Mouse (Mus musculus) heart, postnatal 25 days (tissue): Measurements from ENCODE around the gene S100a3. TPM values are rescaled to one million over a fixed set of nuclear protein-coding genes. Genes with fewer than 3 reads are reported as not detected.

Source experiments
- DNase-seq: peaks from one replicate; pipeline ENCODE4 v3.0.0; 2022; ENCODE audit warnings: low spot score
- intact Hi-C: fragments of 180-260 bp; cut with DNase I; formaldehyde crosslinking; loops from one replicate; pipeline ENCODE4 v1.15.1; 2025
- total RNA-seq, 2 experiments: library from RNA; stranded (reverse); gene quantifications; 2 replicates each; pipeline ENCODE4 v1.2.3; 2021

The S100a3 gene
- total RNA-seq, 2 experiments from 2014 or later = not detected

DNA sequence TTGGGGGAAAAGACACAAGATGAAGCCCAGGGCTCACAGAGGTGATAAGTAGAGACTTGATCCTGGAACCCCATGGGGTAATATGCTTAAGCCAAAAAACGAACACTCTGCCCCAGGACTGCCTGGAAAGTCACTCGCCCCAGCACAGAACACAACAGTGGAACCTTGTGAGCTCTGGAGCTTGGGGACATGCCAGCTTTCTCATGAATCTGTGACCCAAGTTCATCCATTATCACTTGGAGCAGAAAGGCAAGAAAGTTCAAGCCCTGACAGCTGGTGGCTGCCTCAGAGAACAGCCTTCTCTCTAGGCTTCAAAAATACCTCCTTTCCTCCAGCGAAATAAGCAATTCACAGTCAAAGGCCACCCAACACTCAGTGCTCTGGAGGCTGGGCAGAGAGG, 39.0 kb downstream of the S100a3 start:
- DNase-seq = no peak
- intact Hi-C loops = no loop called here

- intact Hi-C loops = no loop called here
- no peak for DNase-seq
These were observed 39.7 kb downstream of the S100a3 start for GRCm38 (mm10) chr3:90600036-90600435.

GRCm38 (mm10) chr3:90600458-90601195, 40.2 kb downstream of the S100a3 start:
- intact Hi-C loops = no loop called here

DNA sequence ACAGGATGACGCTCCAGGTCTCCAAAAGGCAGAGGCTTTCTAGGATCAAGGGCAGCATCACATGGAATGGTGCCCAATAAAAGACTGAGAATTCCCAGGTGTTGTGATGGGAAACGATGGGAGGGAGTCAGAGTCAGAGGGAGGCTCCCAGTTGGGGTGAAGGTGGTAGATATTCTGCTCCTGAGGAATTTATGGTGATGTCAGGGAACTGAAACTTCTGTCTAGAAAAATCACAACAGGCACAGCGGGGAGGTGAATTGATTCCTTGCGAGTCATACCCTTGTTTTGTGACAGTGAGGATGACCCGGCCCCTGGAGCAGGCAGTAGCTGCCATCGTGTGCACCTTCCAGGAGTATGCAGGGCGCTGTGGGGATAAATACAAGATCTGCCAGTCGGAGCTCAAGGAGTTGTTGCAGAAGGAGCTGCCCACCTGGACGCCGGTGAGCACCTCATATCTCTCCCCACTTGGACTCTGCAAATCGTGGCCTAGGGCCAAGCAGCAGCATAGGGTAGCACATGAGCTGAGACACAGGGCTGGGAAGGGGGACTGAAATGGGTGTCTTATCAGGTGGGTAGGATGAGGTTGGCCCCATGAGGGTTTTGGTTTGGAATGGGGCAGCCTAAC, 41.2 kb downstream of the S100a3 start, which contains the start of gene Gm42674:
Gm42674 (plus strand) TSS at position 419 of the 625 bp plus-strand sequence.
- intact Hi-C loops = no loop called here
- DNase-seq = no peak

More at GRCm38 (mm10) chr3:90600458-90601195, 40.2 kb downstream of the S100a3 start:
- no peak for DNase-seq

DNA sequence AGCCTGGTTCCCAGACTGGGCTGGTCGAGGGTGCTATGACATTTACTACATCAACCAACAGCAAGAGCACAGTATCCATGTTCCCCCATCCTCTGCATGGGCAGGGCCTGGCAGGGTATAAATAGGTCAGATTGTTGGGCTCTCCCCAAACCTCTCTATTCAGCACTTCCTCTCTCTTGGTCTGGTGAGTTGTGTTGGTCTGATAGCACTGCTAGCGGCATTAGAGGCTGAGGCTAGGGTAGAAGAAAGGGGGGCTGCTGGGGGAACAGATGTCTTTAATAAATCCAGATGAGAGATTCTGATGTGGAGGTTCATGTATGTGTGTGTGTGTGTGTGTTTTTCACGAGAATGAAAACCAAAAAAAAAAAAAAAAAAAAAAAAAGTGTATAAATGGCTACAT, 43.2 kb downstream of the S100a3 start, which contains the start of gene S100a4:
S100a4 (plus strand) TSS at position 149 of the 400 bp plus-strand sequence.
- DNase-seq = no peak
- intact Hi-C loops = no loop called here

GRCm38 (mm10) chr3:90604416-90604815, 44.0 kb downstream of the S100a3 start:
- peak; percentile 86 for DNase-seq
- intact Hi-C loops = no loop called here

DNA sequence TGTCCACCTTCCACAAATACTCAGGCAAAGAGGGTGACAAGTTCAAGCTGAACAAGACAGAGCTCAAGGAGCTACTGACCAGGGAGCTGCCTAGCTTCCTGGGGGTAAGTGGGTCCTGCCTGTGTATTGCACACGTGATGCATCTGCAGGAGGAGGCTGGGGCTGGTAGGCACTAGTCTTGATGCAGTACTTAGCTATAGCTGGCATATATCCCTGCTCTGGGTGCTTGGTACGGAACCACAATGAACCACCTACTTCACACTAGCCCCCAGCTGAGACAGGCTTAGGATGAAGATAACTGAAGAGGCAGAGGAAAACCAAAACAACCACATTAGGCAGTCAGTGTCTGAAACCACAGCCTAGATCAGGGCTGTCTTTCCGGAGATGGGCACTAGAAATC, 44.7 kb downstream of the S100a3 start:
- intact Hi-C loops = no loop called here
- no peak for DNase-seq

DNA sequence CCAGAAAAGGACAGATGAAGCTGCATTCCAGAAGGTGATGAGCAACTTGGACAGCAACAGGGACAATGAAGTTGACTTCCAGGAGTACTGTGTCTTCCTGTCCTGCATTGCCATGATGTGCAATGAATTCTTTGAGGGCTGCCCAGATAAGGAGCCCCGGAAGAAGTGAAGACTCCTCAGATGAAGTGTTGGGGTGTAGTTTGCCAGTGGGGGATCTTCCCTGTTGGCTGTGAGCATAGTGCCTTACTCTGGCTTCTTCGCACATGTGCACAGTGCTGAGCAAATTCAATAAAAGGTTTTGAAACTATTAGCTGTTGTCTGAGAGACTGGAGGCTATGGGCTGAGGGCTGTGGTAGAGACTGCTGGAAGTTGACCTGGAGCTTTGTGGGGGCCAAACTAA, 45.4 kb downstream of the S100a3 start:
- intact Hi-C loops = no loop called here
- no peak for DNase-seq

DNA sequence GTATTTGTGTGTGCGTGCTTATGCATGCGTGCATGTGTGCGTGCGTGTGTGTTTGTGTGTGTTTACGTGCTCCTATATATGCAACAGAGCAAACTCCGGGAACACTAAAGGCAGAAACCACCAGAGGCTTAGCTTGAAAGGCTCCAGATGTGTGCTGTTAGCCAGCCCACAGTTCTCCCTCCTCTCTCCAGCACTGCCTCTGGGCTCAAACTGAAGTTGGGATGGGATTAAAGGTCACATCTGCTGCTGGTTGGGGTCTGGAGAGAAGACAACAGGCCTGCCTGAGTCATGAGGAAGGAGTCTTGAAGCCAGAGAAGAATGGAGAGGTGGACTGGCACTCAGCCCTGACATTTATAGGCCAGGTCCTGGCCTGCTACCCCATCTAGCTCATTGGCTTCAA, 45.8 kb downstream of the S100a3 start:
- DNase-seq = no peak
- intact Hi-C loops = no loop called here

- intact Hi-C loops = no loop called here
- DNase-seq = no peak
These were observed 47.0 kb downstream of the S100a3 start for GRCm38 (mm10) chr3:90607361-90607760.

DNA sequence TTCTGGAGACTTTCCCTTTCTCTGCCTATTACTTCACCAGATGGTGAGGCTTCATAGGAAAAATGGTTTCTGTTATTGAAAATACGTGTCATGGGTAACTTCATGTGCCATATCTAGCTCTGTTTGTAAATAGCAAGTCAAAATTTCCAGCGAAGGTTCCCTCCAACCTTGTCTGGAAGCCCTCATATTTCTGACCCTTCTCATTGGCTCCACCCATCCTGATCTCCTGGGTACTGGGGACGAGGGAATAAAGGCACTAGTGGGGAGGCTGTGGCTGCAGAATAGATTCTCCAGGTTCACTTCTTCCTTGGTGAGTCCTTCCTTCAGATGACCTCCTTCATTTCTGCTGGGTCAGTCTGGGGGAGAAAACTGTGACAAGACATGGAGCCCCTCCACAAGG, 47.8 kb downstream of the S100a3 start, which contains the start of gene S100a5:
S100a5 (plus strand) TSS at position 301 of the 400 bp plus-strand sequence.
- no peak for DNase-seq
- intact Hi-C loops = no loop called here

- DNase-seq = no peak
- intact Hi-C loops = no loop called here
These were observed 48.7 kb downstream of the S100a3 start for GRCm38 (mm10) chr3:90609102-90609501.

- DNase-seq = no peak
- intact Hi-C loops = loop anchor here (5.0 to 10.0 kb wide), 2 partner anchors 99 to 197 kb away; partner anchors contain the start of genes S100a1 and S100a13
These were observed 51.1 kb downstream of the S100a3 start for GRCm38 (mm10) chr3:90611494-90611893.

DNA sequence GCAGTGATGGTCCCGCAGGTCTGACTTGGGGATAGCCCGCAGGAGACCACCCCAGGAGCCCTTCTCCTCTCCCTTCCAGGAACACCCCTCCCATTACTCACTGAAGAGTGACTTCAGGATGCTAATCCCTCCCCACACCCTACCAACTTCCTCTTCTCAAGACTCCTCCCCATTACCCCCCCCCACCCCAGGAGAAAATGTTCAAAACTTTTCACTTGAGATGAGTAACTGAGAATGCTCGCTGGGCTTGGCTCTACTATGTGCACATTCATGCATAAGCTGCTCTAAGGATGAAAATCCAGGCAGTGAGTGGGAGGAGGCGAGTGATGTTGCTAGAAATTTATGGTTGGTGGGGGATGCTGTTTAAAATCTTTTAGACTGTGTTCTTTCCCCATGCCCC, 51.7 kb downstream of the S100a3 start:
- intact Hi-C loops = loop anchor here (5.0 to 10.0 kb wide), 2 partner anchors 100 to 197 kb away; partner anchors contain the start of genes S100a1 and S100a13
- DNase-seq = no peak

DNA sequence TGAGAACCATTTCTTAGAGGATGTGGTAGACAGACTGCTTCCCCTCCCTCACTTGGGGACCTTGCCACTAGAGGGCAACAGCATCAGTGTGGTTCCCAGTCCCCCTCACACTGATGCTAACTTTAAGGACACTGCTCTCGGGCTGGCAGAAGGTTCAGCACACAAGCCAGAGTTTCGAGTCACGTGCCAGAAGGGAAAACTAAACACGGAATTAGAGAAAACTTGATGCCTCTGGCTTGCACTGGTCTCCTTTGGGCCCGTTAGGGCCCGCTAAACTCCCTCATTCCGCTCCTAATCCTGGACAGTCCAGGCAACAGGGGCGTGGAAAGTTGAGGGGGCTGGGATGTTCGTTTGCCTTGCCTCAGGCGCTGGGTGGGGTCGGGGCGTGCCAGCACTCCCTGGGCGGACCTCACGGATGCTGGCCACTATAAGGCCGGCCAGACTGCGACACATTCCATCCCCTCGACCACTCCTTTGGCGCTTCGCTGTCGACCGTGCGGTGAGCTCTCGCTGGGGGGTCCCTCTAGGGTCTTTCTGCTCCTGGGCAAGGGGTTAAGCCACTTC, 52.4 kb downstream of the S100a3 start, which contains the start of gene S100a6:
S100a6 (plus strand) TSS at position 155 of the 564 bp plus-strand sequence.
- peak; percentile 69 for DNase-seq
- intact Hi-C loops = loop anchor here (5.0 to 10.0 kb wide), 2 partner anchors 101 to 198 kb away; partner anchors contain the start of genes S100a1 and S100a13

DNA sequence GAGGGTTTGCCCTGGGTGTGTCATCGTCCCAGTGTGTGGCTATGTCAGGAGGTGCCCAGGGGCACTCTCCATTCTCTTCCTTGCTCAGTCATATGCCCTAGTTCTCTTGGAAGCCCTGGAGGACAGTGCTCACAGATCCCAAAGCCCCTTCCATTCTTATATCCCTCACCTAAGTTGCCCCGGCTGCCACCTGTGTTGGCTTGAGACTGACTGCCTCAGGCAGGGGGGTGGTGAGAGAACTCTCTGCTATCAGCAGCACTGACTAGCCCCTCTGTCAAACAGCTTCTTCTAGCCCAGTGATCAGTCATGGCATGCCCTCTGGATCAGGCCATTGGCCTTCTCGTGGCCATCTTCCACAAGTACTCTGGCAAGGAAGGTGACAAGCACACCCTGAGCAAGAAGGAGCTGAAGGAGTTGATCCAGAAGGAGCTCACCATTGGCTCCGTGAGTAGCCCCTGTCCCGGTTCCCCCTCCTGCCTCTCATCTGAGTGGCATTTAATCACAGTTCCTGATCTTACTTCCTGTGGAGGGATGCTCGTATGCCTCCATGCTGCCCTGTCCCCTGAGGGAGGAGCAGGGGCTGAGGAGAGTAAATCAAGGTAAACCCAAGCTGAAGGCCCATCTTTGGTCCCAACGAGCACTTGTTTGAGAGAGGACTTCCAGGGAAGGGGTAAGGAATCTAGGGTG, 53.2 kb downstream of the S100a3 start:
- no peak for DNase-seq
- intact Hi-C loops = loop anchor here (5.0 to 10.0 kb wide), 2 partner anchors 101 to 199 kb away; partner anchors contain the start of genes S100a1 and S100a13

- intact Hi-C loops = loop anchor here (5.0 to 10.0 kb wide), 2 partner anchors 102 to 199 kb away; partner anchors contain the start of genes S100a1 and S100a13
- DNase-seq = no peak
These were observed 53.8 kb downstream of the S100a3 start for GRCm38 (mm10) chr3:90614148-90614530.

DNA sequence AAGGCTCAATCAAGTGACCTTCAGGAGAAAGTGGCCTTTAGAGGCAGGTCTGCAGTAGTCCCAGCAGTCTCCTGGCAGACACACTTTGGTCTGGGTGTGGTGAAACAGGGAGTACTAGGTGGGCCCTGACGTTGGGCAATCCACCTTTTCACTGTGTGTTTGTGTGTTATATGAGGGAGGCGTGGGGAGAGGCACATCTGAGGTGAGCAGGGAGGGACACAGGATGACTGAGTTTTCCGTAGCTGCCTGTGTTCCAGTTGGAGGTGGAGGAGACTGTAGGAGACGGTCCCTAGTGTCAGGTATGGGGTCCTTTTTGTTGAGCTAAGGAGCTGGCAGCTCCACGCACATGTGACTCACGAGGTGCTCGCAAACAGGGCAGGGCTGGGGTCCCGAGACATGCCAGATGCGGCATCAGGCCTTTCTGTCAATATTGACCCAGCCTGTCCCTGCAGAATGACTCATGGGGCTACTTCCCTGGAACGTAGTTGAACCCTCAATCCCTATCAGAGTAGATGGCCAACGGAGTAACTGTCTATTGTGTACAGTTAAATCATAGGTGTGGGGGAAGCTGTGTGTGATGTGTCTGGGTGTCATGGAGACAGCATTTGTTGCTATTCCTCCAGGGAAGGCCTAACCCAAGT, 54.4 kb downstream of the S100a3 start:
- DNase-seq = no peak
- intact Hi-C loops = loop anchor here (1.0 to 10.0 kb wide), 5 partner anchors 29 to 200 kb away; partner anchors contain the start of genes S100a1, S100a13 and Snapin

DNA sequence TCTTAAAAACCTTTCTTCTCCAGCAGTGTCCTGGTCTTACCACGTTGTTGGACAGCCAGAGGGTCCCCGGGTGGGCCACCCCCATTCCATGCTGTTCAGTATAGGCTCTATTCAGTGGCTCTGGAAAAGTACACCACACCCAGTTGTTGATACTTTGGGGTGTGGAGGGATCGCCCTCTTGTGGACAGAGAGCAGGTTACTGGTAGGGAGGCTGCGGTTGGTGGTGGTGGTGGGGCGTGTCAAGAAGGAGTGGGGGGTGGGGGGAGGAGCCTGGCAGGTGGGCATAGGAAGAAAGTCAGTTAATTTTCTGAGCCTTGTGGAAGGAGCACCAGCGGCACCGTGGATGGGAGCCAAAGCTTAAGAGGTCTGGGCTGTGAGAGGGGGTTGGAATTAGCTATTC, 55.0 kb downstream of the S100a3 start:
- intact Hi-C loops = loop anchor here (1.0 to 10.0 kb wide), 4 partner anchors 30 to 201 kb away; partner anchors contain the start of gene Snapin
- peak; percentile 59 for DNase-seq
